Mouse (Mus musculus) c-Kit-positive CD71-positive TER-119-negative erythroid progenitor cells, embryonic 14.5 days (primary cell): ENCODE results near the gene Col11a2.

Experiments used
- DNase-seq: peaks from one replicate; pipeline ENCODE4 v3.0.0-alpha.2; 2013; ENCODE audit warnings: low read depth

Col11a2 gene

GRCm38 (mm10) chr17:34104804-34105203 lies 65.6 kb downstream of the Col11a2 start:
- no peak for DNase-seq

DNA sequence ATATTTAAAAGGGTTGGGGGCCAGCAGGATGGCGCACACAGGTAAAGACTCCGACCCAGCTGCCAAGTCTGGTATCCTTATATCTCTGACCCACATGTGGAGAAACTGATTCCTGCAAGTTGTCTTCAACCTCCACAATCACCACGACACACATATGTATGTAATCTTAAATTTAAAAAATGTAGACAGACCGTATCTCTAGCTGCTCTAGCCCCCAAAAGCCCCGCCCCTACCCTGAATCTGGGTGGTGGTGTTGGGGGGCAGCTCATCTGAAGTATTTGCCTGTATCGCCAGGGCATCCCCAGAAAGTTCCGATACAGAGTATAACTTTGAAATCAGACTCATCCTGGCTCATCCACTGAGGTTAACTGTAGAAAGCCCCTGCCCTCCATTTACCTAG lies 67.3 kb downstream of the Col11a2 start:
- DNase-seq, result no peak

- no peak for DNase-seq
These were observed 68.1 kb downstream of the Col11a2 start for GRCm38 (mm10) chr17:34107109-34107867.

DNA sequence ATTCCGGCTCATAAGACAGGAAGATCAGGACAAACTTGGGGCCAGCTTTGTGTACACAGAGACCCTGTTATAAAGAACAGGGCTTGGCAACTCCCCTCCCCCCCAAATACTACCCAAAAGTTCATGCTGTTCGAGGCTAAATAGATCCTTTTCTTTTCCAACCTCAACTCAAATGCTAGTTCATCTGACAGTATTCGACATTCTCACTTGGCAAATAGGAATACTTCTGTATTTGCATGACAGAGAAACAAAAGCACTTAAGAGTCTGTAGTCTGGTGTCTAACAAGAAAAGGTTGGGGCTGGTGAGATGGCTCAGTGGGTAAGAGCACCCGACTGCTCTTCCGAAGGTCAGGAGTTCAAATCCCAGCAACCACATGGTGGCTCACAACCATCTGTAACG lies 69.2 kb downstream of the Col11a2 start:
- no peak for DNase-seq

GRCm38 (mm10) chr17:34109038-34109805 lies 70.0 kb downstream of the Col11a2 start:
- no peak for DNase-seq

- DNase-seq, result no peak
These were observed 70.6 kb downstream of the Col11a2 start for GRCm38 (mm10) chr17:34109806-34110195.

GRCm38 (mm10) chr17:34110309-34110708 lies 71.1 kb downstream of the Col11a2 start:
- no peak for DNase-seq

DNA sequence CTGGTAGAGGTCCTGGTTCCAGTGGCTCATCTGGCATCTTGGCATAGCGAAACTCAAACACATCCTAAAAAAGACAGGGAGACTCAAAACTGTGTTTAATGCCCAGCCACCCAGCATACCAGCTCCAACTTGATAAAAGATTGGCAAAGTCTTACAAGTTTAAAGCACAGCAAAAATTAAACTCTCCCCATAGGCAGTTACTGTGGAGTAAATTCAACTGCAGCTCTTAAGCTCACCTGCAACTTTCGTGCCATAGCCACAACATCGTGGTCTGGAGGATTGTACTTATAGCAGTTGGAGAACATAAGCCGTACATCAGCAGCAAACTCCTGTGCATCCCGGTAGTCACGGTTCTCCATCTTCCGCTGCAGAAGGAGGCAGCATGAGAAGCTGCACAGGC lies 74.9 kb downstream of the Col11a2 start:
- DNase-seq, result no peak
